Comparison of ENCODE assay signal across 23 mouse cellular contexts in the genomic region with DNA sequence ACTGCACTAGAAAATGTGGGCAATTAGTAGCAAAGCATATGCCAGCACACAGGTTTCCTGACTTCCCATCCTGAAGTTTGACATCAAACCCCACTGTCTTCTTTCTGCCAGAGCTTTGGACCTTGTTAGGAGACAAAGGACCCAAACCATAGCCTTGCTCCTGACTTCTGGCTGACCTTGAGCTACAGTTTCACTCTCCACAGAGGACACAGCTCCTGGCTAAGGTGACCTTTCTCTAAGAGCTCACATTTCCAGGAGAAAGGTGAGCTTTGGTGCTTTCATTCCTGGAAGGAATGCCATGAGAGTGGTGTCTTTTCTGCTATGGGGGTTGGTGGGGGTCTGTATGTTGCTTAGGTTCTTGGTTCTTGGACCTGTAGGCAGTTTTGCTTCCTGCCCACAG. TPM values are rescaled to one million over a fixed set of nuclear protein-coding genes. Genes with fewer than 3 reads are reported as not detected.
A peak's percentile ranks its signal among the peaks of the same experiment; 100 is the strongest.
DNase-seq lines count a peak whose midpoint lies in the region; ATAC-seq and TF ChIP-seq lines count a peak whose summit lies in the region.
"Had no signal": no experiment of that assay in that cellular context is flagged by ENCODE, and none has a peak within 500 bp of the region (broad histone marks: within the 10 kb centered on the region; RNA-seq: fewer than 3 reads in every experiment).

No protein-coding gene starts in this region.

- no peak for TF ChIP-seq POLR2A in kidney, adult 2 months (IDR thresholded peaks at IDR 0.05; ENCODE audit: low read depth, low read length)

- H3K36me3 ChIP-seq in heart, embryonic 10.5 days: no peaks in the 10 kb centered on the region
- no peaks in the 10 kb centered on the region for H3K36me3 ChIP-seq in kidney, adult 2 months (ENCODE audit: control insufficient read depth, insufficient read depth, low read length)
- H3K36me3 ChIP-seq: embryonic facial prominence, embryonic 10.5 days; embryonic facial prominence, embryonic 12.5 days; forebrain, embryonic 15.5 days had no signal

- no peak overlapping the region for H3K4me3 ChIP-seq in heart, embryonic 10.5 days
- no peak overlapping the region for H3K4me3 ChIP-seq in kidney, adult 2 months (ENCODE audit: insufficient read depth, low read depth, low read length)
- H3K4me3 ChIP-seq: embryonic facial prominence, embryonic 10.5 days; embryonic facial prominence, embryonic 12.5 days; forebrain, embryonic 13.5 days; forebrain, embryonic 15.5 days had no signal

- H3K9me3 ChIP-seq in heart, embryonic 10.5 days: no peaks in the 10 kb centered on the region
- H3K9me3 ChIP-seq: embryonic facial prominence, embryonic 10.5 days; embryonic facial prominence, embryonic 12.5 days; forebrain, embryonic 13.5 days; forebrain, embryonic 15.5 days had no signal

- intact Hi-C loops in heart, postnatal 10 days (cut with DNase I): no loop called here

- H3K27me3 ChIP-seq in heart, embryonic 10.5 days (ENCODE audit: insufficient read depth, poor library complexity, severe bottlenecking): no peaks in the 10 kb centered on the region
- no peaks in the 10 kb centered on the region for H3K27me3 ChIP-seq in kidney, adult 2 months (replicated peaks; ENCODE audit: control insufficient read depth, insufficient read depth, low read length)
- H3K27me3 ChIP-seq: CH12.LX; embryonic facial prominence, embryonic 12.5 days; forebrain, embryonic 13.5 days; forebrain, embryonic 15.5 days had no signal

- 0 out of 2 replicates have a peak overlapping the region, but pooled peaks have one; percentile 56 for H3K27ac ChIP-seq in heart, embryonic 10.5 days
- H3K27ac ChIP-seq in kidney, adult 2 months (ENCODE audit: insufficient read depth, low read depth, low read length): peak overlapping the region; percentile 78
- H3K27ac ChIP-seq: embryonic facial prominence, embryonic 10.5 days; embryonic facial prominence, embryonic 12.5 days; forebrain, embryonic 13.5 days; forebrain, embryonic 15.5 days had no signal

- no peak for TF ChIP-seq CTCF in kidney, adult 2 months (conservative IDR thresholded peaks at IDR 0.05; ENCODE audit: insufficient read depth, insufficient read length, low read depth, low read length)

- DNase-seq in heart, embryonic 10.5 days (ENCODE audit: low spot score): no peak
- DNase-seq in heart, postnatal 10 days: no peak
- peak; percentile 27 for DNase-seq in kidney, adult 2 months
- DNase-seq in kidney, postnatal 4 days: no peak
- DNase-seq in ES-CJ7 (ENCODE audit: low read depth, low spot score): peak; percentile 67
- DNase-seq in ZHBTc4 (ENCODE audit: low read depth, low spot score): peak; percentile 48
- DNase-seq: adrenal gland, adult 2 months; adrenal gland, postnatal 14 days; adrenal gland, postnatal 36 days; B cell, adult 2 months; cerebellum, adult 11-12 months; cerebellum, adult 2 months; cerebellum, adult 9-10 months; cerebellum, postnatal 10 days; cerebellum, postnatal 25 days; forebrain, postnatal 0 days had no signal

- ATAC-seq in megakaryocyte-erythroid progenitor cell, adult 5-6 weeks (replicated peaks; ENCODE audit: low FRiP score, low TSS enrichment, poor library complexity, severe bottlenecking): no peak
- ATAC-seq: CD4-positive, CD25-positive, alpha-beta regulatory T cell, adult 4 months; forebrain, embryonic 13.5 days; forebrain, embryonic 15.5 days; forebrain, postnatal 0 days had no signal

- H3K4me1 ChIP-seq in heart, embryonic 10.5 days: peaks cover 3% of the 10 kb centered on the region; the same call in 1 of the 2 replicates
- H3K4me1 ChIP-seq in kidney, adult 2 months (ENCODE audit: control insufficient read depth, insufficient read depth, low read length): peaks cover 14% of the 10 kb centered on the region; the same call in 1 of the 2 replicates
- H3K4me1 ChIP-seq: embryonic facial prominence, embryonic 10.5 days; embryonic facial prominence, embryonic 12.5 days; forebrain, embryonic 13.5 days; forebrain, embryonic 15.5 days had no signal

RNA-seq across cellular contexts. Expression of a gene that starts 25.6 kb away (rescaled TPM):
- polyA plus RNA-seq in heart, embryonic 10.5 days (2016; fragmentation: Nextera tagmentation; extraction: Ambion mirVana): 181 and 298 TPM in 2 replicates
- 100 to 1,000 TPM; 429 to 462 TPM for total RNA-seq in heart, postnatal 10 days (2021)
- 945 and 1,094 TPM in 2 replicates for polyA plus RNA-seq in kidney, adult 2 months (2012; rRNA removed)
- 1.8 and 15.5 TPM in 2 replicates for total RNA-seq in megakaryocyte-erythroid progenitor cell, adult 5-6 weeks (2014; fragmentation: Nextera tagmentation)
- total RNA-seq in megakaryocyte-erythroid progenitor cell, adult 5-6 weeks (2017): 5.1 TPM in 1 of 2 replicates, not detected in the other

Comparison
In these comparisons a context has a peak if more than half of its experiments do, and no peak if none do; other contexts are left out.
1. DNase-seq: peak in kidney, adult 2 months (single experiment), ES-CJ7 (single experiment) and ZHBTc4 (single experiment); none in heart, embryonic 10.5 days (single experiment), heart, postnatal 10 days (0 of 2) and kidney, postnatal 4 days (0 of 2).
2. RNA of a gene that starts 25.6 kb away (total RNA-seq): 429 to 462 TPM in heart, postnatal 10 days; 1.8 to 15.5 TPM in megakaryocyte-erythroid progenitor cell, adult 5-6 weeks; every median in the first group is over 10 times any median in the second.